Mouse (Mus musculus) liver, postnatal 0 days (tissue): ENCODE measurements around the gene Gm20696.

Source experiments
- CTCF ChIP-seq: sonication (generic); IDR thresholded peaks from 2 replicates; pipeline ENCODE4 v1.5.1; 2016; ENCODE audit warnings: antibody characterized with exemption, low read depth
- EP300 ChIP-seq: IDR thresholded peaks from 2 replicates; pipeline ENCODE4 v1.6.1; 2016; ENCODE audit warnings: antibody characterized with exemption, low read depth, mild to moderate bottlenecking

DNA sequence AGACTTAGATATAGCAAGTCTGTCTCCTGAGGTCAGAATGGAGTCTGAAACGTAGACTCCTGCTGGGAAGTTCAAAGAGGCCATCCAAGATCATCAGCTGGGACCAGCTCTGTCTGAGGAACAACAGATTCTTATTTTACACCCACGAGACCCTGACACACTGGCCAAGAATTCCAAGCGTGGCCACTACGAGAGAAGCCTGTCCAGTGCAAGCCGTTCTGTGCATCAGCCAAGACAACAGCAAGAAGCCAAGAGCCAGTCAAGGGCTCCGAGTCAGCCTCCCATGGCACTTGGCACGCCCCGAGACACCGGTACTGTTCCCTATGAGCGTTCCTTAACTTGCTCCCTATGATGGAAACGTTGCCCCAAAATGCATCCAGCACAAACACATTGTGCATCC is 338.9 kb downstream of the Gm20696 start:
- TF ChIP-seq EP300 (no peak), CTCF (no peak)
